Mouse (Mus musculus): ENCODE data around the gene Hsd17b12. TPM values are rescaled to one million over a fixed set of nuclear protein-coding genes. Genes with fewer than 3 reads are reported as not detected.

Hsd17b12 gene
- polyA plus RNA-seq, 1 experiment, result 97.4 TPM

DNA sequence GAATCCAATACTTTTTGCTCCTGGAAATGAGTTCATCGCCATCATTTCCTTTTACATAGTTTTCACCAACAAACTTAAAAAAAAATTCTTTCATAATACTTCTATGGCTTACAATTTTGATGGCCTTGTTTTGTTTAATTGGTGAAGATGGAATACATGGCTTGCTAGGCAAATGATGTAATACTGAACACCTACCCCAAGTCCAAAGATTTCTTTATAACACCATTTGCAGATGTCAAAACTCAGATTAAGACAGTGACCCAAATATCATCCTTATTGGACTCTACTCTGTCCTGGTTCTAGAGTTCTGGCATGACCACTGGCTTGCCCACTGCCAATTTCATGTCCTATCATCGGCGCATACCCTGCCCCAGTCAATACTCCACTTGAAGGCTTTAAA lies 106.9 kb downstream of the Hsd17b12 start:
- Histone ChIP-seq H3K36me3 (ENCODE audit: control insufficient read depth, insufficient read depth) (peaks cover 13% of the 10 kb centered on the region), H3K79me2 (ENCODE audit: control insufficient read depth, insufficient read depth) (peaks cover 10% of the 10 kb centered on the region), H3K79me3 (ENCODE audit: low read depth) (no peaks in the 10 kb centered on the region), H3K4me3 (ENCODE audit: insufficient read depth, poor library complexity, severe bottlenecking) (no peak overlapping the region), H3K27me3 (ENCODE audit: control insufficient read depth, insufficient read depth, insufficient read length) (no peaks in the 10 kb centered on the region), H3ac (ENCODE audit: control insufficient read depth, insufficient read length, low read depth) (no peak overlapping the region)
- TF ChIP-seq USF1 (IDR thresholded peaks at IDR 0.05; ENCODE audit: low read depth) (no peak), MAX (IDR thresholded peaks at IDR 0.05) (no peak), CTCF (IDR thresholded peaks at IDR 0.05; ENCODE audit: control insufficient read depth, insufficient read depth, insufficient read length) (no peak)

DNA sequence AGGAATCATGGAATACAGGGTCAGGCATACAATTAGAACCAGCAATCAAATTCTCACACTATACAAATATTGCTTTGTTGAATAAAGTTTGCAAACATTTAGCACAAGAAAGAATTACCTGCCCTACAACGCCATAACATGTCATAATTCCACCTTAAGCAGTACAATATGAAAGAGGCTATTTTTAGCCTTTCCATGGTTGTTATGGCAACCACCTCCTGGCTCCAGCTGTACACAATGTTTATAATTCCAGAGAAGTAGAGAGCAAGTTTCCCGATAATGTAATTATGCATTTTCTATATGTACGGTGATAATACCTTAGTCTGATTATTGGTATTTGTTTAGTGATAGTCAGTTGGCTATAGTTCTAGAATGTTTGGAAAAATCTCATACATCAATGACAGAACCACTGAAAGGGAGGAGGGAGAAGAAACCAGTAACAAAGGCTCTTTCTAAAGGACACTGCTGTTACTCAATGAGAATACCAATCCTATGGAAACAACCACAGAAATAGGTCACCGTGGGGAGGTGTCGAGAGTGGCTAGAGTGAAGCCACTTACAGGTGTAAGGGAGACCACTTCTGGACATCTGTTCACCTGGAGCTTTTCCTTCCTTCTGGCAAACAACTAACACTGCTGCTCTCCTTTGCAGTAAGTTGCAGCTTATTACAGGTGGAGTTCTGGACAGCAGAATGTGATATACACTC lies 108.1 kb downstream of the Hsd17b12 start:
- H3ac ChIP-seq (ENCODE audit: control insufficient read depth, insufficient read length, low read depth), result no peak overlapping the region
- H3K79me3 ChIP-seq (ENCODE audit: low read depth), result no peaks in the 10 kb centered on the region
- TF ChIP-seq FOSL1 (IDR thresholded peaks at IDR 0.05; ENCODE audit: insufficient read depth, low read length, poor library complexity, severe bottlenecking), result no peak
- TF ChIP-seq MYOG (IDR thresholded peaks at IDR 0.05; ENCODE audit: control insufficient read depth, extremely low read depth, insufficient read length), result no peak
- H3K27me3 ChIP-seq (ENCODE audit: control insufficient read depth, insufficient read depth, insufficient read length), result no peaks in the 10 kb centered on the region
- no peak overlapping the region for H3K4me3 ChIP-seq (ENCODE audit: insufficient read depth, poor library complexity, severe bottlenecking)
- peaks cover 10% of the 10 kb centered on the region for H3K79me2 ChIP-seq (ENCODE audit: control insufficient read depth, insufficient read depth)
- peaks cover 15% of the 10 kb centered on the region for H3K36me3 ChIP-seq (ENCODE audit: control insufficient read depth, insufficient read depth)

DNA sequence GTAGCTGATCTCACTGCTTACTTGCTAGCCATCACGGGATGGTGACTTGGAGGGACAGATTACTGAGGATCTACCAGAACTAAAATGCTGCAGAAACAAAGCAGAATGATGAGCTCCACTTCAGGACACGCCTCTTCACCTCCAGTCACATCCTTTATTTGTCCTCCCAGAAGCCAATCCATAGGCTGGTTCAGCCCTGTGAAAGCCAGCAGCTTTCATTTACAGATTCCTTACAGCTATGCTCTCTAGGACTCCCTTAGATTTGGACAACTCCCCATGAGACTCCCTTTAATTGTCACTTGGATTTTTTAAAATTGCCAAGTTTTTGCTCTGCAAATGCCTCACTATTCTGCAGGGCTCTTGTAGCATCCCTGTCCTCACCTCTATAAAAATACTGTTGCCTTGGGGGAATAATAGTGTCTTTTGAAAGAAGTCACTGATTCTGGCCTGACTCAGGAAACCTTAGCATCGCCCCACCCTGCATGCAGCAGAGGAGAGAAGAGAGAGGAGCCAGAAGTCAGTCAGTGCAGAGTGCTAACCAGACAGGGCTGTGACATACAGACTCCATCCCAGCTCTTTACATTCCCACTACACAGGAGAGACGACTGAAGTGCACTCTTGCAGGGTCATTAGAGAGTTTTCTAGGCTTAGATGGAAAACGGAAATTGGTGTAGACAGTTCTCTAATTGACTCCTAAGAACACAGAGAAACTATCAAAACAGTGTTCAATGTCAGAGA lies 108.9 kb downstream of the Hsd17b12 start:
- Histone ChIP-seq H3K79me2 (ENCODE audit: control insufficient read depth, insufficient read depth) (peaks cover 10% of the 10 kb centered on the region), H3K4me3 (ENCODE audit: insufficient read depth, poor library complexity, severe bottlenecking) (no peak overlapping the region), H3K79me3 (ENCODE audit: low read depth) (no peaks in the 10 kb centered on the region), H3K27me3 (ENCODE audit: control insufficient read depth, insufficient read depth, insufficient read length) (no peaks in the 10 kb centered on the region), H3K36me3 (ENCODE audit: control insufficient read depth, insufficient read depth) (peaks cover 17% of the 10 kb centered on the region), H3ac (ENCODE audit: control insufficient read depth, insufficient read length, low read depth) (no peak overlapping the region)
- TF ChIP-seq MAX (IDR thresholded peaks at IDR 0.05), result no peak
- TF ChIP-seq CTCF (IDR thresholded peaks at IDR 0.05; ENCODE audit: control insufficient read depth, insufficient read depth, insufficient read length), result no peak
- TF ChIP-seq MYOD1 (IDR thresholded peaks at IDR 0.05; ENCODE audit: control insufficient read depth, insufficient read length, low read depth), result no peak
- no peak for TF ChIP-seq CEBPB (IDR thresholded peaks at IDR 0.05; ENCODE audit: low read depth)
- TF ChIP-seq FOSL1 (IDR thresholded peaks at IDR 0.05; ENCODE audit: insufficient read depth, low read length, poor library complexity, severe bottlenecking), result no peak
- no peak for TF ChIP-seq MYOG (IDR thresholded peaks at IDR 0.05; ENCODE audit: control insufficient read depth, extremely low read depth, insufficient read length)
- TF ChIP-seq USF1 (IDR thresholded peaks at IDR 0.05; ENCODE audit: low read depth), result no peak

DNA sequence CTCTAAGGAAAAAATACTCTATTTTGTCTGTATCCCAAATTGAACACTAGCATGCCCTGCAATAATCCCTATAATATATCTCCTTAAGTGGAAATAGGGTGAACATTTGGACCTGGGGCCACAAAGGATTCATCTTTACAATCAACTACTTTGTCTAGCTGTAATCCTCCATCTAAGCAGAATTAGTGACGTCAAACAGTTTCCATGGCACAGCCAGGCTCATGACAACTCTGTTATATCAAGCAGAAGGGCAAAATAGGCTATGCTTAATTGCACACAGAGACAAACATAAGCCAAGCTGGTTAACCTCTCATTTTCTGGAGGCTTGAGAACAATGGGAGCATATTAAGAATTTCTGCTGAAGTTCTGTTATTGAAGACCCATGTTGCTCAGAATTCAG lies 109.5 kb downstream of the Hsd17b12 start:
- Histone ChIP-seq H3K4me3 (ENCODE audit: insufficient read depth, poor library complexity, severe bottlenecking) (no peak overlapping the region), H3K79me2 (ENCODE audit: control insufficient read depth, insufficient read depth) (peaks cover 10% of the 10 kb centered on the region)
- no peak for TF ChIP-seq CTCF (IDR thresholded peaks at IDR 0.05; ENCODE audit: control insufficient read depth, insufficient read depth, insufficient read length)
- TF ChIP-seq FOSL1 (IDR thresholded peaks at IDR 0.05; ENCODE audit: insufficient read depth, low read length, poor library complexity, severe bottlenecking), result no peak
- TF ChIP-seq USF1 (IDR thresholded peaks at IDR 0.05; ENCODE audit: low read depth), result no peak
- TF ChIP-seq MYOG (IDR thresholded peaks at IDR 0.05; ENCODE audit: control insufficient read depth, extremely low read depth, insufficient read length), result no peak
- no peak for TF ChIP-seq CEBPB (IDR thresholded peaks at IDR 0.05; ENCODE audit: low read depth)
- no peak for TF ChIP-seq MYOD1 (IDR thresholded peaks at IDR 0.05; ENCODE audit: control insufficient read depth, insufficient read length, low read depth)
- TF ChIP-seq MAX (IDR thresholded peaks at IDR 0.05), result no peak

DNA sequence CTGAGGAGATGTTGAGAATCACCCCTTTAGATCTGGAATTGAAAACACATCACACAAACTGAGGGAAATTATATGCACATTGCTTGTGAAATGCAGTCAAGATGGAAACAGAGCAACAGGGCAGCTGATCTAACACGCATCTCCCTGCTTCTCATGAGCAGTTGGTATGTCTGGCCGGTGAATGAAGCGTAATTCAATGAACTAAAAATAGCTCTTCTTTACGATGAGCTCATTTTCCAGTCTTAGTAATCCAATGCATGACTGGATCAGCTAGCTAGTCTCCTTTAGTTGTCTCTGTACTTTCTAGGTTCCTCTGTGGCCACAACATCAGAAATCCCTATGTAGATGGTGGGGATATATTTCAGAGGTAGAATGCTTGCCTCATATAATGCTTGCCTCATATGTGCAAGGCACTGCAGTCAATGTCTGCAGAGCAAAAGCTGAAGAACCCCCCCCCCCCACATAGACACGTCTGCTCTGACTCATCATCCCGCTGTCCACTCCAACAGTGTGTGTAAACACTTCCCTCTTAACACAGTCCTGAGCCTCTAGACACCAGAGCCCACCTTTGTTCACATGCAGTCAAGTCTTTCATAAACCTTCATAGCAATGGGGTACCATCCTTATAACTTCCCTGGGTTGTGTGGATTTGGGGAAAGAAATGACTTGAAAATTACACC lies 112.2 kb downstream of the Hsd17b12 start:
- peaks cover 28% of the 10 kb centered on the region for H3K36me3 ChIP-seq (ENCODE audit: control insufficient read depth, insufficient read depth)
- no peak overlapping the region for H3ac ChIP-seq (ENCODE audit: control insufficient read depth, insufficient read length, low read depth)
- H3K79me2 ChIP-seq (ENCODE audit: control insufficient read depth, insufficient read depth), result peaks cover 10% of the 10 kb centered on the region
- H3K27me3 ChIP-seq (ENCODE audit: control insufficient read depth, insufficient read depth, insufficient read length), result no peaks in the 10 kb centered on the region
- no peaks in the 10 kb centered on the region for H3K79me3 ChIP-seq (ENCODE audit: low read depth)
- no peak for TF ChIP-seq FOSL1 (IDR thresholded peaks at IDR 0.05; ENCODE audit: insufficient read depth, low read length, poor library complexity, severe bottlenecking)
- no peak for TF ChIP-seq CTCF (IDR thresholded peaks at IDR 0.05; ENCODE audit: control insufficient read depth, insufficient read depth, insufficient read length)
- TF ChIP-seq MAX (IDR thresholded peaks at IDR 0.05), result no peak
- no peak for TF ChIP-seq USF1 (IDR thresholded peaks at IDR 0.05; ENCODE audit: low read depth)
- no peak for TF ChIP-seq CEBPB (IDR thresholded peaks at IDR 0.05; ENCODE audit: low read depth)
- TF ChIP-seq MYOD1 (IDR thresholded peaks at IDR 0.05; ENCODE audit: control insufficient read depth, insufficient read length, low read depth), result no peak
- TF ChIP-seq MYOG (IDR thresholded peaks at IDR 0.05; ENCODE audit: control insufficient read depth, extremely low read depth, insufficient read length), result no peak
- H3K4me3 ChIP-seq (ENCODE audit: insufficient read depth, poor library complexity, severe bottlenecking), result no peak overlapping the region

More for the DNA sequence above, 109.5 kb downstream of the Hsd17b12 start:
- H3K79me3 ChIP-seq (ENCODE audit: low read depth), result no peaks in the 10 kb centered on the region
- H3K36me3 ChIP-seq (ENCODE audit: control insufficient read depth, insufficient read depth), result peaks cover 19% of the 10 kb centered on the region
- H3ac ChIP-seq (ENCODE audit: control insufficient read depth, insufficient read length, low read depth), result no peak overlapping the region
- H3K27me3 ChIP-seq (ENCODE audit: control insufficient read depth, insufficient read depth, insufficient read length), result no peaks in the 10 kb centered on the region
